Mouse (Mus musculus) neural tube, embryonic 15.5 days (tissue): ENCODE results near the gene Cdc27. TPM values are rescaled to one million over a fixed set of nuclear protein-coding genes. Genes with fewer than 3 reads are reported as not detected.

Experiments used
- ATAC-seq: fragments of 200-750 bp; cut with Nextera tagmentation; 2 replicates; pipeline ENCODE4 v1.8.0; 2017; ENCODE audit warnings: mild to moderate bottlenecking, moderate TSS enrichment, moderate library complexity; ENCODE audit not compliant: low FRiP score
- H3K27ac ChIP-seq: fragments of 300-500 bp; sonication (generic); replicated peaks from 2 replicates; pipeline ENCODE4 v1.5.1; 2015; ENCODE audit warnings: mild to moderate bottlenecking, inconsistent platforms
- H3K27me3 ChIP-seq: fragments of 300-500 bp; sonication (generic); replicated peaks from 2 replicates; pipeline ENCODE4 v1.6.1; 2015; ENCODE audit warnings: inconsistent platforms
- H3K36me3 ChIP-seq: fragments of 300-500 bp; sonication (generic); 2 replicates; pipeline ENCODE4 v1.6.1; 2015; ENCODE audit warnings: inconsistent platforms
- H3K4me1 ChIP-seq: fragments of 300-500 bp; sonication (generic); 2 replicates; pipeline ENCODE4 v1.6.1; 2015; ENCODE audit warnings: inconsistent platforms
- H3K4me2 ChIP-seq: fragments of 300-500 bp; sonication (generic); 2 replicates; pipeline ENCODE4 v1.6.1; 2015; ENCODE audit warnings: inconsistent platforms, mild to moderate bottlenecking, moderate library complexity
- H3K4me3 ChIP-seq: fragments of 300-500 bp; sonication (generic); replicated peaks from 2 replicates; pipeline ENCODE4 v1.5.1; 2015; ENCODE audit warnings: mild to moderate bottlenecking, inconsistent platforms
- H3K9ac ChIP-seq: fragments of 300-500 bp; sonication (generic); replicated peaks from 2 replicates; pipeline ENCODE4 v1.6.1; 2015; ENCODE audit warnings: mild to moderate bottlenecking, inconsistent platforms
- H3K9me3 ChIP-seq: fragments of 300-500 bp; sonication (generic); replicated peaks from 2 replicates; pipeline ENCODE4 v1.6.1; 2016; ENCODE audit warnings: inconsistent platforms
- WGBS: fragments of 180-500 bp; shearing (Covaris S2); methylation state at CpG from one replicate; pipeline ENCODE4 v1.1.7; 2015; ENCODE audit warnings: mixed read lengths; 5-methylcytosine and 5-hydroxymethylcytosine counted together
- polyA plus RNA-seq: library from polyadenylated mRNA; unstranded; fragments of >200 nt; fragmentation: Nextera tagmentation; extraction: Ambion mirVana; gene quantifications from 2 replicates; pipeline ENCODE4 v1.2.1, GENCODE M21; 2015

Gene Cdc27
- polyA plus RNA-seq, 1 experiment from 2014 or later, result 34.8 TPM

- H3K27me3 ChIP-seq, result 0 out of 2 replicates have a peak, but pooled peaks cover 10% of the 10 kb centered on the region
- no peaks in the 10 kb centered on the region for H3K36me3 ChIP-seq
- no peaks in the 10 kb centered on the region for H3K9me3 ChIP-seq
- no peak overlapping the region for H3K27ac ChIP-seq
- no peak overlapping the region for H3K4me3 ChIP-seq
- peaks cover 5% of the 10 kb centered on the region; the same call in 1 of the 2 replicates for H3K4me1 ChIP-seq
- ATAC-seq, result no peak
- 98% methylated on average over 4 of the region's 4 CpGs for WGBS
- no peak overlapping the region for H3K9ac ChIP-seq
- H3K4me2 ChIP-seq, result no peak overlapping the region
These were observed 17.9 kb upstream of the Cdc27 start for GRCm38 (mm10) chr11:104568326-104568725.

- no peak overlapping the region for H3K4me3 ChIP-seq
- H3K9ac ChIP-seq, result no peak overlapping the region
- H3K9me3 ChIP-seq, result no peaks in the 10 kb centered on the region
- 90% methylated on average over 9 of the region's 9 CpGs for WGBS
- no peak overlapping the region for H3K27ac ChIP-seq
- H3K4me2 ChIP-seq, result no peak overlapping the region
- no peaks in the 10 kb centered on the region for H3K36me3 ChIP-seq
- 0 out of 2 replicates have a peak, but pooled peaks cover 6% of the 10 kb centered on the region for H3K27me3 ChIP-seq
- ATAC-seq, result no peak
- H3K4me1 ChIP-seq, result peaks cover 5% of the 10 kb centered on the region; the same call in 1 of the 2 replicates
These were observed 17.3 kb upstream of the Cdc27 start for GRCm38 (mm10) chr11:104567736-104568135.

GRCm38 (mm10) chr11:104566796-104567195 lies 16.4 kb upstream of the Cdc27 start:
- no peak overlapping the region for H3K4me3 ChIP-seq
- ATAC-seq, result no peak
- H3K4me1 ChIP-seq, result peaks cover 5% of the 10 kb centered on the region; the same call in 1 of the 2 replicates
- no peaks in the 10 kb centered on the region for H3K9me3 ChIP-seq
- H3K27me3 ChIP-seq, result no peaks in the 10 kb centered on the region
- WGBS, result 86% methylated on average over 2 of the region's 2 CpGs
- no peak overlapping the region for H3K4me2 ChIP-seq
- H3K36me3 ChIP-seq, result no peaks in the 10 kb centered on the region
- H3K9ac ChIP-seq, result no peak overlapping the region
- H3K27ac ChIP-seq, result no peak overlapping the region

- no peak for ATAC-seq
- Histone ChIP-seq H3K4me1 (peaks cover under 1% of the 10 kb centered on the region; the same call in 1 of the 2 replicates), H3K4me3 (no peak overlapping the region), H3K9ac (no peak overlapping the region), H3K27ac (no peak overlapping the region), H3K4me2 (no peak overlapping the region), H3K9me3 (no peaks in the 10 kb centered on the region), H3K27me3 (no peaks in the 10 kb centered on the region), H3K36me3 (no peaks in the 10 kb centered on the region)
- WGBS, result 92% methylated on average over 6 of the region's 6 CpGs
These were observed 15.7 kb upstream of the Cdc27 start for GRCm38 (mm10) chr11:104566097-104566496.

GRCm38 (mm10) chr11:104565172-104565571 lies 14.8 kb upstream of the Cdc27 start:
- 82% methylated on average over 9 of the region's 9 CpGs for WGBS
- no peaks in the 10 kb centered on the region for H3K4me1 ChIP-seq
- H3K9me3 ChIP-seq, result no peaks in the 10 kb centered on the region
- no peaks in the 10 kb centered on the region for H3K36me3 ChIP-seq
- ATAC-seq, result no peak
- H3K9ac ChIP-seq, result no peak overlapping the region
- H3K27me3 ChIP-seq, result no peaks in the 10 kb centered on the region
- no peak overlapping the region for H3K27ac ChIP-seq
- H3K4me3 ChIP-seq, result no peak overlapping the region
- no peak overlapping the region for H3K4me2 ChIP-seq

- H3K27ac ChIP-seq, result no peak overlapping the region
- no peak overlapping the region for H3K9ac ChIP-seq
- H3K9me3 ChIP-seq, result no peaks in the 10 kb centered on the region
- no peaks in the 10 kb centered on the region for H3K27me3 ChIP-seq
- H3K36me3 ChIP-seq, result no peaks in the 10 kb centered on the region
- no peak overlapping the region for H3K4me2 ChIP-seq
- no peak overlapping the region for H3K4me3 ChIP-seq
- 93% methylated on average over 1 of the region's 1 CpGs for WGBS
- ATAC-seq, result no peak
- H3K4me1 ChIP-seq, result no peaks in the 10 kb centered on the region
These were observed 13.1 kb upstream of the Cdc27 start for GRCm38 (mm10) chr11:104563496-104563895.

- 80% methylated on average over 2 of the region's 2 CpGs for WGBS
- no peak for ATAC-seq
- no peaks in the 10 kb centered on the region for H3K9me3 ChIP-seq
- H3K9ac ChIP-seq, result no peak overlapping the region
- H3K27me3 ChIP-seq, result no peaks in the 10 kb centered on the region
- H3K4me3 ChIP-seq, result no peak overlapping the region
- no peaks in the 10 kb centered on the region for H3K4me1 ChIP-seq
- H3K27ac ChIP-seq, result no peak overlapping the region
- no peak overlapping the region for H3K4me2 ChIP-seq
- H3K36me3 ChIP-seq, result no peaks in the 10 kb centered on the region
These were observed 10.6 kb upstream of the Cdc27 start for GRCm38 (mm10) chr11:104560971-104561370.

- Histone ChIP-seq H3K27ac (no peak overlapping the region), H3K27me3 (no peaks in the 10 kb centered on the region), H3K9ac (no peak overlapping the region), H3K4me1 (no peaks in the 10 kb centered on the region), H3K9me3 (no peaks in the 10 kb centered on the region), H3K4me2 (no peak overlapping the region), H3K4me3 (no peak overlapping the region), H3K36me3 (no peaks in the 10 kb centered on the region)
- 44% methylated on average over 4 of the region's 4 CpGs for WGBS
- ATAC-seq, result no peak
These were observed 8.4 kb upstream of the Cdc27 start for GRCm38 (mm10) chr11:104558651-104559403.

- Histone ChIP-seq H3K4me1 (no peaks in the 10 kb centered on the region), H3K36me3 (no peaks in the 10 kb centered on the region), H3K9ac (no peak overlapping the region), H3K9me3 (no peaks in the 10 kb centered on the region), H3K4me3 (no peak overlapping the region), H3K27me3 (no peaks in the 10 kb centered on the region), H3K4me2 (no peak overlapping the region), H3K27ac (no peak overlapping the region)
- 89% methylated on average over 4 of the region's 4 CpGs for WGBS
- ATAC-seq, result no peak
These were observed 7.6 kb upstream of the Cdc27 start for GRCm38 (mm10) chr11:104558065-104558464.

- H3K4me2 ChIP-seq, result peak overlapping the region; percentile 76
- H3K9ac ChIP-seq, result peak overlapping the region; percentile 100
- 0 out of 2 replicates have a peak, but pooled peaks cover 4% of the 10 kb centered on the region for H3K36me3 ChIP-seq
- peak overlapping the region; percentile 88 for H3K27ac ChIP-seq
- H3K4me1 ChIP-seq, result peaks cover 28% of the 10 kb centered on the region
- H3K9me3 ChIP-seq, result no peaks in the 10 kb centered on the region
- WGBS, result under 1% methylated on average over 53 of the region's 53 CpGs
- peak; percentile 60 for ATAC-seq
- H3K4me3 ChIP-seq, result peak overlapping the region; percentile 82
- H3K27me3 ChIP-seq, result no peaks in the 10 kb centered on the region
These were observed 698 bp downstream of the Cdc27 start for GRCm38 (mm10) chr11:104549438-104550405.

- Histone ChIP-seq H3K4me2 (no peak overlapping the region), H3K36me3 (0 out of 2 replicates have a peak, but pooled peaks cover 4% of the 10 kb centered on the region), H3K27me3 (no peaks in the 10 kb centered on the region), H3K27ac (no peak overlapping the region), H3K4me1 (peaks cover 29% of the 10 kb centered on the region), H3K9ac (no peak overlapping the region), H3K4me3 (no peak overlapping the region), H3K9me3 (no peaks in the 10 kb centered on the region)
- no peak for ATAC-seq
- 98% methylated on average over 3 of the region's 3 CpGs for WGBS
These were observed 2.9 kb downstream of the Cdc27 start for GRCm38 (mm10) chr11:104547502-104547901.
